Mouse (Mus musculus): ENCODE measurements around the gene Echs1. TPM values are rescaled to one million over a fixed set of nuclear protein-coding genes. Genes with fewer than 3 reads are reported as not detected.

The Echs1 gene
- polyA plus RNA-seq, 1 experiment from 2014 or later, result 133 TPM

- H3K9ac ChIP-seq (replicated peaks; ENCODE audit: low read depth), result peak within 1 kb of the TSS; percentile 29; the same call in 1 of the 2 replicates
- DNase-seq (ENCODE audit: low spot score) (peak; percentile 82), ATAC-seq (peak; percentile 96)
- TF ChIP-seq CTCF (IDR thresholded peaks at IDR 0.05), result no peak
- WGBS, result 2% methylated on average over 30 of the region's 30 CpGs
- no peaks in the 10 kb centered on the region for H3K4me1 ChIP-seq (ENCODE audit: insufficient read depth, low read depth, low read length)
- no peaks in the 10 kb centered on the region for H3K9me3 ChIP-seq (ENCODE audit: low read length)
- H3K27ac ChIP-seq (ENCODE audit: low read length), result no peak within 1 kb of the TSS
- peak within 1 kb of the TSS; percentile 41 for H3K4me3 ChIP-seq (ENCODE audit: low read depth, low read length)
- H3K36me3 ChIP-seq (ENCODE audit: insufficient read depth, low read length), result peaks cover 6% of the 10 kb centered on the region; the same call in 1 of the 2 replicates
- peak within 1 kb of the TSS; percentile 69 for H3K4me2 ChIP-seq (replicated peaks; ENCODE audit: low read depth, low read length)
- H3K27me3 ChIP-seq (replicated peaks; ENCODE audit: insufficient read depth, low read length), result no peaks in the 10 kb centered on the region
Measured at GRCm38 (mm10) chr7:140101993-140102860, 14.0 kb downstream of the Echs1 start, which contains the start of gene Fuom. Gene Fuom (minus strand): TSS chr7:140102441.

- no peak for TF ChIP-seq CTCF (IDR thresholded peaks at IDR 0.05)
- TF ChIP-seq EP300 (IDR thresholded peaks at IDR 0.05), result no peak
- peaks cover 5% of the 10 kb centered on the region; the same call in 1 of the 2 replicates for H3K36me3 ChIP-seq (ENCODE audit: insufficient read depth, low read length)
- no peaks in the 10 kb centered on the region for H3K9me3 ChIP-seq (ENCODE audit: low read length)
- peak overlapping the region; percentile 41; the same call in 1 of the 2 replicates for H3K4me3 ChIP-seq (ENCODE audit: low read depth, low read length)
- no peaks in the 10 kb centered on the region for H3K27me3 ChIP-seq (replicated peaks; ENCODE audit: insufficient read depth, low read length)
- DNase-seq (ENCODE audit: low spot score) (no peak), ATAC-seq (no peak)
- H3K9ac ChIP-seq (replicated peaks; ENCODE audit: low read depth), result 0 out of 2 replicates have a peak overlapping the region, but pooled peaks have one; percentile 29
- 79% methylated on average over 10 of the region's 10 CpGs for WGBS
- H3K27ac ChIP-seq (ENCODE audit: low read length), result no peak overlapping the region
- peak overlapping the region; percentile 69 for H3K4me2 ChIP-seq (replicated peaks; ENCODE audit: low read depth, low read length)
- H3K4me1 ChIP-seq (ENCODE audit: insufficient read depth, low read depth, low read length), result no peaks in the 10 kb centered on the region
Measured at GRCm38 (mm10) chr7:140101498-140101897, 14.8 kb downstream of the Echs1 start.

GRCm38 (mm10) chr7:140098466-140098865 is 17.8 kb downstream of the Echs1 start:
- Histone ChIP-seq H3K9ac (replicated peaks; ENCODE audit: low read depth) (no peak overlapping the region), H3K27ac (ENCODE audit: low read length) (no peak overlapping the region), H3K36me3 (ENCODE audit: insufficient read depth, low read length) (no peaks in the 10 kb centered on the region), H3K4me1 (ENCODE audit: insufficient read depth, low read depth, low read length) (no peaks in the 10 kb centered on the region), H3K4me3 (ENCODE audit: low read depth, low read length) (no peak overlapping the region), H3K9me3 (ENCODE audit: low read length) (no peaks in the 10 kb centered on the region), H3K27me3 (replicated peaks; ENCODE audit: insufficient read depth, low read length) (no peaks in the 10 kb centered on the region), H3K4me2 (replicated peaks; ENCODE audit: low read depth, low read length) (no peak overlapping the region)
- DNase-seq (ENCODE audit: low spot score) (no peak), ATAC-seq (no peak)
- TF ChIP-seq CTCF (IDR thresholded peaks at IDR 0.05), result no peak
- no peak for TF ChIP-seq EP300 (IDR thresholded peaks at IDR 0.05)
- WGBS, result 84% methylated on average over 1 of the region's 1 CpGs

- Histone ChIP-seq H3K27ac (ENCODE audit: low read length) (no peak overlapping the region), H3K4me2 (replicated peaks; ENCODE audit: low read depth, low read length) (no peak overlapping the region), H3K9ac (replicated peaks; ENCODE audit: low read depth) (no peak overlapping the region), H3K36me3 (ENCODE audit: insufficient read depth, low read length) (no peaks in the 10 kb centered on the region), H3K27me3 (replicated peaks; ENCODE audit: insufficient read depth, low read length) (no peaks in the 10 kb centered on the region), H3K9me3 (ENCODE audit: low read length) (no peaks in the 10 kb centered on the region), H3K4me1 (ENCODE audit: insufficient read depth, low read depth, low read length) (no peaks in the 10 kb centered on the region), H3K4me3 (ENCODE audit: low read depth, low read length) (no peak overlapping the region)
- ATAC-seq (no peak), DNase-seq (ENCODE audit: low spot score) (no peak)
- TF ChIP-seq CTCF (IDR thresholded peaks at IDR 0.05), result no peak
- TF ChIP-seq EP300 (IDR thresholded peaks at IDR 0.05), result no peak
Measured at GRCm38 (mm10) chr7:140096055-140096454, 20.2 kb downstream of the Echs1 start.

GRCm38 (mm10) chr7:140095556-140095955 is 20.7 kb downstream of the Echs1 start:
- DNase-seq (ENCODE audit: low spot score) (no peak), ATAC-seq (no peak)
- Histone ChIP-seq H3K27ac (ENCODE audit: low read length) (no peak overlapping the region), H3K4me2 (replicated peaks; ENCODE audit: low read depth, low read length) (no peak overlapping the region), H3K36me3 (ENCODE audit: insufficient read depth, low read length) (no peaks in the 10 kb centered on the region), H3K9me3 (ENCODE audit: low read length) (no peaks in the 10 kb centered on the region), H3K4me3 (ENCODE audit: low read depth, low read length) (no peak overlapping the region), H3K27me3 (replicated peaks; ENCODE audit: insufficient read depth, low read length) (no peaks in the 10 kb centered on the region), H3K9ac (replicated peaks; ENCODE audit: low read depth) (no peak overlapping the region), H3K4me1 (ENCODE audit: insufficient read depth, low read depth, low read length) (no peaks in the 10 kb centered on the region)
- no peak for TF ChIP-seq EP300 (IDR thresholded peaks at IDR 0.05)
- TF ChIP-seq CTCF (IDR thresholded peaks at IDR 0.05), result no peak
- 22% methylated on average over 1 of the region's 1 CpGs for WGBS

- H3K9ac ChIP-seq (replicated peaks; ENCODE audit: low read depth), result no peak overlapping the region
- no peak for ATAC-seq
- no peaks in the 10 kb centered on the region for H3K27me3 ChIP-seq (replicated peaks; ENCODE audit: insufficient read depth, low read length)
- H3K36me3 ChIP-seq (ENCODE audit: insufficient read depth, low read length), result no peaks in the 10 kb centered on the region
- no peaks in the 10 kb centered on the region for H3K9me3 ChIP-seq (ENCODE audit: low read length)
- no peaks in the 10 kb centered on the region for H3K4me1 ChIP-seq (ENCODE audit: insufficient read depth, low read depth, low read length)
- DNase-seq (ENCODE audit: low spot score), result no peak
- TF ChIP-seq EP300 (IDR thresholded peaks at IDR 0.05) (no peak), CTCF (IDR thresholded peaks at IDR 0.05) (no peak)
- 36% methylated on average over 5 of the region's 5 CpGs for WGBS
- H3K4me3 ChIP-seq (ENCODE audit: low read depth, low read length), result no peak overlapping the region
- H3K27ac ChIP-seq (ENCODE audit: low read length), result no peak overlapping the region
- no peak overlapping the region for H3K4me2 ChIP-seq (replicated peaks; ENCODE audit: low read depth, low read length)
Measured at GRCm38 (mm10) chr7:140094954-140095353, 21.3 kb downstream of the Echs1 start.

All from lung, postnatal 0 days (tissue).